In the genomic region with DNA sequence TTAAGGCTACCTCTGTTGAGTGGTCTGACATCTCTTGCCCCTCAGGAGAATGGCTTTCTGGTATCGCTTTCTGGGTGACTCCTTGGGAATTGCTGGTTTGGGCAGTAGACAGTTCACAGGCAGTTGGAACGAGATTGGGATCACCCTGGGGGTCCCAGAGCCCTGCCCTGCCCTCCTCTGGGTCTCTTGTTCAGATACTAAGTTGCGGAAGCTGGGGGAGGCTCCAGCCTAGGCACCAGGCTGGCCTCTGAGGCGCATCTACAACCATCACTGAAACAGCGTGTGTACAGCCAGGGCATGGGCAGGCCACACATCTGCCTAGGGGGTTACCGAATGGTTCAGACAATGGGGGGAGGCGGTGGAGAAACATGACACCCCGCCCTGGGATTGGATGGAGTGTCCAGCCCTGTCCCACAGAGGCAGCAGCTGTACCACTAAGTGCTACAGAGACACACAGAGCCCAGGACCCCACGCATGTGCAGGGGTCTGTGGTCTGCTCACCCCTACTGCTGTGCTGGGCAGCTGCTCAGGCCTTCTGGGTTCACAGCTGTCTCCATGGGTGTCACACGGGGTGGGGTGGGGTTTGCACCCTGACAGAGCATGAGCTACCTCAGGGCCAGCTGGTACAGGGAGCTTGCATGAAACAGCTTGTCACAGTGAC, we compare ENCODE assay signal across 10 mouse cellular contexts. TPM values are rescaled to one million over a fixed set of nuclear protein-coding genes. Genes with fewer than 3 reads are reported as not detected.
DNase-seq lines count a peak whose midpoint lies in the region; ATAC-seq and TF ChIP-seq lines count a peak whose summit lies in the region.
"Had no signal": no experiment of that assay in that cellular context is flagged by ENCODE, and none has a peak within 500 bp of the region (broad histone marks: within the 10 kb centered on the region; RNA-seq: fewer than 3 reads in every experiment).

No protein-coding gene starts in this region.

- TF ChIP-seq CTCF in stomach, postnatal 0 days (IDR thresholded peaks at IDR 0.05; ENCODE audit: low read depth) = no peak

- H3K4me1 ChIP-seq in heart, embryonic 11.5 days (ENCODE audit: control insufficient read depth, insufficient read depth, low read length) = peaks cover 4% of the 10 kb centered on the region; the same call in 1 of the 2 replicates
- peaks cover 18% of the 10 kb centered on the region; the same call in 1 of the 2 replicates for H3K4me1 ChIP-seq in stomach, embryonic 14.5 days (ENCODE audit: control insufficient read depth, insufficient read depth, low read length)
- no peaks in the 10 kb centered on the region for H3K4me1 ChIP-seq in stomach, postnatal 0 days (replicated peaks; ENCODE audit: control insufficient read depth, insufficient read depth)
- peaks cover 37% of the 10 kb centered on the region for H3K4me1 ChIP-seq in limb, embryonic 11.5 days (ENCODE audit: control insufficient read depth, insufficient read depth, low read length)

- no peak for DNase-seq in heart, postnatal 4 days
- DNase-seq in stomach, postnatal 0 days (ENCODE audit: low spot score) = no peak
- DNase-seq in limb, embryonic 11.5 days (ENCODE audit: low spot score) = peak; percentile 85
- no peak for DNase-seq in B cell, adult 2 months
- no peak for DNase-seq in adrenal gland, adult (ENCODE audit: inconsistent age in 2 of 2, low spot score in 1 of 2)
- no peak for DNase-seq in spleen, postnatal 14 days (ENCODE audit: low spot score in 2 of 2)
- DNase-seq: heart, postnatal 36 days; spleen, adult 18-20 months had no signal

- no peak for TF ChIP-seq EP300 in stomach, postnatal 0 days (optimal IDR thresholded peaks at IDR 0.05)

- H3K9me3 ChIP-seq in heart, embryonic 11.5 days (replicated peaks; ENCODE audit: control insufficient read depth, low read length) = no peaks in the 10 kb centered on the region
- H3K9me3 ChIP-seq in stomach, embryonic 14.5 days (ENCODE audit: control insufficient read depth, low read depth, low read length) = no peaks in the 10 kb centered on the region
- no peaks in the 10 kb centered on the region for H3K9me3 ChIP-seq in stomach, postnatal 0 days (ENCODE audit: control insufficient read depth, low read length)
- H3K9me3 ChIP-seq in limb, embryonic 11.5 days (ENCODE audit: control insufficient read depth, low read length) = no peaks in the 10 kb centered on the region

- 0 out of 2 replicates have a peak, but pooled peaks have one; percentile 29 for ATAC-seq in heart, embryonic 11.5 days (replicated peaks; ENCODE audit: insufficient number of reproducible peaks, low FRiP score, low TSS enrichment)
- 0 out of 2 replicates have a peak, but pooled peaks have one; percentile 51 for ATAC-seq in stomach, embryonic 14.5 days (ENCODE audit: insufficient number of reproducible peaks, insufficient read depth, low FRiP score, low read depth)
- ATAC-seq in stomach, postnatal 0 days (ENCODE audit: low FRiP score, low TSS enrichment) = no peak
- ATAC-seq in limb, embryonic 11.5 days (ENCODE audit: insufficient number of reproducible peaks, low FRiP score, low TSS enrichment, low read depth) = peak; percentile 89

- no peak overlapping the region for H3K27ac ChIP-seq in heart, embryonic 11.5 days (ENCODE audit: low read depth, low read length)
- H3K27ac ChIP-seq in stomach, embryonic 14.5 days (ENCODE audit: low read length) = no peak overlapping the region
- H3K27ac ChIP-seq in stomach, postnatal 0 days (replicated peaks) = no peak overlapping the region
- peak overlapping the region; percentile 51; the same call in 1 of the 2 replicates for H3K27ac ChIP-seq in limb, embryonic 11.5 days (replicated peaks; ENCODE audit: low read depth, low read length)

- no peak overlapping the region for H3K4me2 ChIP-seq in heart, embryonic 11.5 days
- no peak overlapping the region for H3K4me2 ChIP-seq in stomach, embryonic 14.5 days (replicated peaks; ENCODE audit: low read depth, low read length)
- no peak overlapping the region for H3K4me2 ChIP-seq in stomach, postnatal 0 days (replicated peaks; ENCODE audit: low read depth)
- H3K4me2 ChIP-seq in limb, embryonic 11.5 days (ENCODE audit: low read depth, severe bottlenecking) = no peak overlapping the region

- WGBS in heart, embryonic 11.5 days (ENCODE audit: insufficient replicate concordance) = 28% methylated on average over 10 of the region's 10 CpGs
- WGBS in stomach, embryonic 14.5 days = 19% methylated on average over 10 of the region's 10 CpGs
- 24% methylated on average over 10 of the region's 10 CpGs for WGBS in stomach, postnatal 0 days
- WGBS in limb, embryonic 11.5 days = 15% methylated on average over 10 of the region's 10 CpGs

- H3K27me3 ChIP-seq in heart, embryonic 11.5 days (ENCODE audit: control insufficient read depth, insufficient read depth, low read length) = peaks cover 93% of the 10 kb centered on the region
- peaks cover 8% of the 10 kb centered on the region; the same call in 1 of the 2 replicates for H3K27me3 ChIP-seq in stomach, embryonic 14.5 days (ENCODE audit: control insufficient read depth, insufficient read depth, low read length)
- no peaks in the 10 kb centered on the region for H3K27me3 ChIP-seq in stomach, postnatal 0 days (ENCODE audit: control insufficient read depth, insufficient read depth, low read length)
- peaks cover 19% of the 10 kb centered on the region for H3K27me3 ChIP-seq in limb, embryonic 11.5 days (ENCODE audit: control insufficient read depth, insufficient read depth, low read length)

- H3K4me3 ChIP-seq in heart, embryonic 11.5 days (ENCODE audit: low read depth, low read length) = no peak overlapping the region
- no peak overlapping the region for H3K4me3 ChIP-seq in stomach, embryonic 14.5 days (ENCODE audit: low read depth, low read length)
- no peak overlapping the region for H3K4me3 ChIP-seq in stomach, postnatal 0 days (ENCODE audit: low read depth, low read length)
- H3K4me3 ChIP-seq in limb, embryonic 11.5 days (ENCODE audit: low read depth, low read length) = no peak overlapping the region

- no peaks in the 10 kb centered on the region for H3K36me3 ChIP-seq in heart, embryonic 11.5 days (ENCODE audit: control insufficient read depth, insufficient read depth, low read length)
- no peaks in the 10 kb centered on the region for H3K36me3 ChIP-seq in stomach, embryonic 14.5 days (ENCODE audit: control insufficient read depth, insufficient read depth, low read length)
- H3K36me3 ChIP-seq in stomach, postnatal 0 days (ENCODE audit: control insufficient read depth, insufficient read depth, low read length) = no peaks in the 10 kb centered on the region
- no peaks in the 10 kb centered on the region for H3K36me3 ChIP-seq in limb, embryonic 11.5 days (ENCODE audit: control insufficient read depth, insufficient read depth, low read length)

- H3K9ac ChIP-seq in heart, embryonic 11.5 days (ENCODE audit: low read depth, low read length) = no peak overlapping the region
- H3K9ac ChIP-seq in stomach, embryonic 14.5 days (replicated peaks; ENCODE audit: low read depth, low read length) = no peak overlapping the region
- H3K9ac ChIP-seq in stomach, postnatal 0 days (ENCODE audit: low read length) = no peak overlapping the region
- H3K9ac ChIP-seq in limb, embryonic 11.5 days (ENCODE audit: low read length) = no peak overlapping the region

RNA-seq across cellular contexts. Expression of gene Grm4, which starts 15.9 kb away (rescaled TPM):
- polyA plus RNA-seq in heart, embryonic 11.5 days (2014; fragmentation: Nextera tagmentation; extraction: Ambion mirVana) = 0.06 and 0.07 TPM in 2 replicates
- total RNA-seq in heart, postnatal 4 days (2021) = under 1 TPM in 1 of 2 experiments, not detected in 1; 0.07 TPM
- 0.17 and 0.27 TPM in 2 replicates for polyA plus RNA-seq in stomach, embryonic 14.5 days (2014; fragmentation: Nextera tagmentation; extraction: Ambion mirVana)
- polyA plus RNA-seq in stomach, postnatal 0 days (2015; fragmentation: Nextera tagmentation; extraction: Ambion mirVana) = 0.16 TPM in 2 replicates
- polyA plus RNA-seq in limb, embryonic 11.5 days (2014; fragmentation: Nextera tagmentation; extraction: Ambion mirVana) = 0.21 and 0.23 TPM in 2 replicates

RNA-seq across cellular contexts. Expression of gene Hmga1, which starts 50.9 kb away (rescaled TPM):
- 261 and 278 TPM in 2 replicates for polyA plus RNA-seq in heart, embryonic 11.5 days (2014; fragmentation: Nextera tagmentation; extraction: Ambion mirVana)
- 10 to 100 TPM; 54.8 to 59.1 TPM for total RNA-seq in heart, postnatal 4 days (2021)
- polyA plus RNA-seq in stomach, embryonic 14.5 days (2014; fragmentation: Nextera tagmentation; extraction: Ambion mirVana) = 231 and 239 TPM in 2 replicates
- polyA plus RNA-seq in stomach, postnatal 0 days (2015; fragmentation: Nextera tagmentation; extraction: Ambion mirVana) = 71.1 and 78.4 TPM in 2 replicates
- 653 and 658 TPM in 2 replicates for polyA plus RNA-seq in limb, embryonic 11.5 days (2014; fragmentation: Nextera tagmentation; extraction: Ambion mirVana)
